ENCODE assay signal across 8 mouse cellular contexts in the genomic region with DNA sequence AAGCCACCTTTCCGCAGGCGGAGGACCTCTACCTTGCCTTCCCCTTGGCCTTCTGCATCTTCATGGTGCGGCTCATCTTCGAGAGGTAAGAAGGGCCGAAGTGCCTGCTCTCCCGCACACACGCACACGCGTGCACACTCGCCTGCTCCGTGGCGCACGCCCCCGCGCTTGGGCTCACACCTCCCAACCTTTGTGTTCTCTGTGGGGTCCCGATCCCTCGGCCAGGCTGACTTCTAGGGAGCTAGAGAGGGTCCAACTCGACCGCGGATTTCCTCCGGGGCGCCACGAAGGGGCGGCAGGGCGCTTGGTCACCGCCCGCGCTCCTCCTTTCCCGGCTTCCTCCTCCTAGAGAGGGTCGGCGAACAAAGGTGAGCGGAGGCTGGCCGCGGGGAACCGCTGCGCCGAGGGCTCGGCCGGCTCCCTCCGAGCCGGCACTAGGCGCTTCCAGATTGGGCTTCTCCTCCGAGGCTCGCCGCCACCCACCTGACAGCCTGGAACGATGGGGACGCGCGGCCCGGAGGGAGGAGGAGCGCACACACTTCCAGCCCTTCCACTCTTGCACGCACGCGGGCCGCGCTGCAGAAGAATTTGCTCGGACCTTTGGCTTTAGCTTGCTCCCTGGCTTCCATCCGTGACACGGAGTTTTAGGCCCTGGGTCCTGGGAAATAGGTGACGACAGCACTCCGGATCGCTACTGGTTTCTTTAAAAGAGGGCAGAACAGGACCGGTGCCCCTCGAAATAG. TPM values are rescaled to one million over a fixed set of nuclear protein-coding genes. Genes with fewer than 3 reads are reported as not detected.
DNase-seq lines count a peak whose midpoint lies in the region; ATAC-seq and TF ChIP-seq lines count a peak whose summit lies in the region.

No protein-coding gene starts in this region.

- no peaks in the 10 kb centered on the region for H3K36me3 ChIP-seq in forebrain, embryonic 10.5 days (replicated peaks)
- no peaks in the 10 kb centered on the region for H3K36me3 ChIP-seq in heart, embryonic 15.5 days
- H3K36me3 ChIP-seq in liver, embryonic 16.5 days (ENCODE audit: control insufficient read depth, insufficient read depth), result no peaks in the 10 kb centered on the region
- H3K36me3 ChIP-seq in neural tube, embryonic 15.5 days, result no peaks in the 10 kb centered on the region

- H3K4me1 ChIP-seq in bone marrow, adult 2 months (ENCODE audit: control insufficient read depth, insufficient read depth, low read length), result no peaks in the 10 kb centered on the region; the same call in 1 of the 2 replicates
- peaks cover 27% of the 10 kb centered on the region for H3K4me1 ChIP-seq in forebrain, embryonic 10.5 days
- H3K4me1 ChIP-seq in heart, embryonic 15.5 days (replicated peaks), result peaks cover 29% of the 10 kb centered on the region
- peaks cover 3% of the 10 kb centered on the region; the same call in 1 of the 2 replicates for H3K4me1 ChIP-seq in liver, embryonic 16.5 days (ENCODE audit: control insufficient read depth, low read depth, low read length)
- peaks cover 20% of the 10 kb centered on the region for H3K4me1 ChIP-seq in neural tube, embryonic 15.5 days

- peaks cover 18% of the 10 kb centered on the region for H3K27me3 ChIP-seq in forebrain, embryonic 10.5 days (ENCODE audit: poor library complexity, severe bottlenecking)
- no peaks in the 10 kb centered on the region for H3K27me3 ChIP-seq in heart, embryonic 15.5 days
- H3K27me3 ChIP-seq in liver, embryonic 16.5 days (ENCODE audit: control insufficient read depth, insufficient read depth, low read depth, low read length), result peaks cover 18% of the 10 kb centered on the region
- no peaks in the 10 kb centered on the region; the same call in 1 of the 2 replicates for H3K27me3 ChIP-seq in neural tube, embryonic 15.5 days (replicated peaks)

- peak; percentile 54 for ATAC-seq in heart, embryonic 15.5 days (replicated peaks; ENCODE audit: insufficient number of reproducible peaks, insufficient read depth, low FRiP score, low read depth)
- peak; percentile 39 for ATAC-seq in liver, embryonic 16.5 days (ENCODE audit: low read depth)
- ATAC-seq in neural tube, embryonic 15.5 days (ENCODE audit: low FRiP score), result peak; percentile 80

- H3K4me2 ChIP-seq in heart, embryonic 15.5 days, result peak overlapping the region; percentile 93
- H3K4me2 ChIP-seq in liver, embryonic 16.5 days (ENCODE audit: low read depth, low read length), result peak overlapping the region; percentile 82
- H3K4me2 ChIP-seq in neural tube, embryonic 15.5 days, result peak overlapping the region; percentile 75

- peak overlapping the region; percentile 78 for H3K9ac ChIP-seq in heart, embryonic 15.5 days
- peak overlapping the region; percentile 66 for H3K9ac ChIP-seq in liver, embryonic 16.5 days (ENCODE audit: low read depth, low read length)
- peak overlapping the region; percentile 87 for H3K9ac ChIP-seq in neural tube, embryonic 15.5 days (replicated peaks)

- WGBS in bone marrow, adult 2 months, result under 1% methylated on average over 64 of the region's 64 CpGs
- WGBS in forebrain, embryonic 10.5 days, result under 1% methylated on average over 64 of the region's 64 CpGs
- under 1% methylated on average over 64 of the region's 64 CpGs for WGBS in heart, embryonic 15.5 days
- WGBS in liver, embryonic 16.5 days (ENCODE audit: insufficient replicate concordance), result under 1% methylated on average over 62 of the region's 64 CpGs
- WGBS in neural tube, embryonic 15.5 days, result under 1% methylated on average over 52 of the region's 64 CpGs

- no peak for TF ChIP-seq POLR2A in bone marrow, adult 2 months (IDR thresholded peaks at IDR 0.05; ENCODE audit: borderline replicate concordance, control insufficient read depth, low read depth, low read length)

- peak overlapping the region; percentile 80 for H3K27ac ChIP-seq in bone marrow, adult 2 months (ENCODE audit: control insufficient read depth, insufficient read depth, low read depth, low read length, poor library complexity)
- peak overlapping the region; percentile 91 for H3K27ac ChIP-seq in forebrain, embryonic 10.5 days
- H3K27ac ChIP-seq in heart, embryonic 15.5 days, result peak overlapping the region; percentile 79
- H3K27ac ChIP-seq in liver, embryonic 16.5 days (ENCODE audit: low read length), result peak overlapping the region; percentile 51
- peak overlapping the region; percentile 90 for H3K27ac ChIP-seq in neural tube, embryonic 15.5 days (replicated peaks)

- TF ChIP-seq CTCF in bone marrow, adult 2 months (IDR thresholded peaks at IDR 0.05; ENCODE audit: control insufficient read depth, insufficient read depth, low read length), result no peak

- H3K9me3 ChIP-seq in forebrain, embryonic 10.5 days, result no peaks in the 10 kb centered on the region
- H3K9me3 ChIP-seq in heart, embryonic 15.5 days (replicated peaks), result no peaks in the 10 kb centered on the region
- no peaks in the 10 kb centered on the region for H3K9me3 ChIP-seq in liver, embryonic 16.5 days (replicated peaks; ENCODE audit: control insufficient read depth, low read length)
- no peaks in the 10 kb centered on the region for H3K9me3 ChIP-seq in neural tube, embryonic 15.5 days (replicated peaks)

- DNase-seq in CD4-positive helper T cell, adult 2 months (ENCODE audit: low read depth, low spot score), result peak; percentile 38
- peak; percentile 74 for DNase-seq in forebrain, embryonic 10.5 days (ENCODE audit: extremely low spot score, low spot score)
- DNase-seq in kidney, postnatal 10 days, result peak; percentile 71
- DNase-seq in thymus, postnatal 14 days, result peak; percentile 55

- peak overlapping the region; percentile 81 for H3K4me3 ChIP-seq in bone marrow, adult 2 months (replicated peaks; ENCODE audit: control insufficient read depth, low read depth, low read length)
- H3K4me3 ChIP-seq in forebrain, embryonic 10.5 days, result peak overlapping the region; percentile 63
- H3K4me3 ChIP-seq in heart, embryonic 15.5 days, result peak overlapping the region; percentile 82
- peak overlapping the region; percentile 70 for H3K4me3 ChIP-seq in liver, embryonic 16.5 days (ENCODE audit: low read depth, low read length)
- peak overlapping the region; percentile 68 for H3K4me3 ChIP-seq in neural tube, embryonic 15.5 days (replicated peaks)

RNA-seq across cellular contexts. Expression of gene Cers6, which starts 0.7 kb away (rescaled TPM):
- 3.4 and 23.8 TPM in 2 replicates for polyA plus RNA-seq in bone marrow, adult 2 months (2011; ENCODE audit: insufficient read depth, insufficient read length, low replicate concordance, missing spikeins)
- polyA plus RNA-seq in forebrain, embryonic 10.5 days (2016; fragmentation: Nextera tagmentation; extraction: Ambion mirVana), result 22.4 and 24.1 TPM in 2 replicates
- polyA plus RNA-seq in heart, embryonic 15.5 days (2015; fragmentation: Nextera tagmentation; extraction: Ambion mirVana), result 19.2 and 23.2 TPM in 2 replicates
- 10.2 and 10.7 TPM in 2 replicates for polyA plus RNA-seq in liver, embryonic 16.5 days (2015; fragmentation: Nextera tagmentation; extraction: Ambion mirVana)
- 51.1 and 52.1 TPM in 2 replicates for polyA plus RNA-seq in neural tube, embryonic 15.5 days (2015; fragmentation: Nextera tagmentation; extraction: Ambion mirVana)

Comparison
In these comparisons a context has a peak if more than half of its experiments do, and no peak if none do; other contexts are left out.
1. Peak in every context shown above with its lines: DNase-seq, ATAC-seq, H3K4me3 ChIP-seq and H3K27ac ChIP-seq.